In genomic region chr1:144262008-144262407, GRCm38 (mm10) we compare ENCODE assay signal across 32 mouse cellular contexts. TPM values are rescaled to one million over a fixed set of nuclear protein-coding genes. Genes with fewer than 3 reads are reported as not detected.
"Had no signal": no experiment of that assay in that cellular context is flagged by ENCODE, and none has a peak within 500 bp of the region (broad histone marks: within the 10 kb centered on the region; RNA-seq: fewer than 3 reads in every experiment).

No protein-coding gene starts in this region.

- H3K4me1 ChIP-seq: embryonic facial prominence, embryonic 10.5 days; embryonic facial prominence, embryonic 12.5 days; embryonic facial prominence, embryonic 13.5 days; embryonic facial prominence, embryonic 15.5 days; forebrain, embryonic 10.5 days; forebrain, embryonic 12.5 days; forebrain, embryonic 13.5 days; forebrain, embryonic 15.5 days; heart, embryonic 10.5 days had no signal

- H3K9me3 ChIP-seq: embryonic facial prominence, embryonic 10.5 days; embryonic facial prominence, embryonic 12.5 days; embryonic facial prominence, embryonic 13.5 days; embryonic facial prominence, embryonic 15.5 days; forebrain, embryonic 10.5 days; forebrain, embryonic 12.5 days; forebrain, embryonic 13.5 days; forebrain, embryonic 15.5 days; heart, embryonic 10.5 days had no signal

- H3K9ac ChIP-seq: embryonic facial prominence, embryonic 12.5 days; embryonic facial prominence, embryonic 13.5 days; embryonic facial prominence, embryonic 15.5 days; forebrain, embryonic 12.5 days; forebrain, embryonic 13.5 days; forebrain, embryonic 15.5 days; forebrain, postnatal 0 days had no signal

- H3K4me3 ChIP-seq: embryonic facial prominence, embryonic 10.5 days; embryonic facial prominence, embryonic 12.5 days; embryonic facial prominence, embryonic 13.5 days; embryonic facial prominence, embryonic 15.5 days; erythroblast, embryonic 14.5 days; forebrain, embryonic 10.5 days; forebrain, embryonic 12.5 days; forebrain, embryonic 13.5 days; forebrain, embryonic 15.5 days; gastrocnemius, adult 2 months; heart, adult 2 months; heart, embryonic 10.5 days had no signal

- H3K36me3 ChIP-seq: embryonic facial prominence, embryonic 10.5 days; embryonic facial prominence, embryonic 12.5 days; embryonic facial prominence, embryonic 13.5 days; embryonic facial prominence, embryonic 15.5 days; forebrain, embryonic 10.5 days; forebrain, embryonic 12.5 days; forebrain, embryonic 15.5 days; heart, embryonic 10.5 days had no signal

- H3K27me3 ChIP-seq: embryonic facial prominence, embryonic 12.5 days; embryonic facial prominence, embryonic 13.5 days; embryonic facial prominence, embryonic 15.5 days; forebrain, embryonic 12.5 days; forebrain, embryonic 13.5 days; forebrain, embryonic 15.5 days had no signal

- H3K27ac ChIP-seq: embryonic facial prominence, embryonic 10.5 days; embryonic facial prominence, embryonic 12.5 days; embryonic facial prominence, embryonic 13.5 days; embryonic facial prominence, embryonic 15.5 days; forebrain, embryonic 10.5 days; forebrain, embryonic 12.5 days; forebrain, embryonic 13.5 days; forebrain, embryonic 15.5 days; gastrocnemius, adult 2 months; heart, adult 2 months; heart, embryonic 10.5 days had no signal

- DNase-seq: cerebellum, adult 9-10 months; cerebellum, adult 9-11 months; cerebellum, postnatal 10 days; cerebellum, postnatal 14 days; cerebellum, postnatal 25 days; cerebellum, postnatal 36 days; embryo, embryonic 11 days; forebrain, postnatal 0 days; gastrocnemius, adult 2 months; gastrocnemius, postnatal 10 days; gastrocnemius, postnatal 14 days; gastrocnemius, postnatal 25 days; gastrocnemius, postnatal 36 days; heart, adult 18-20 months; heart, adult 2 months had no signal

RNA-seq across cellular contexts. Expression of gene Rgs1, which starts 13.0 kb away (rescaled TPM):
- total RNA-seq: forebrain, postnatal 0 days; gastrocnemius, adult 2 months; gastrocnemius, adult 8-10 months; gastrocnemius, postnatal 10 days; gastrocnemius, postnatal 14 days; gastrocnemius, postnatal 25 days; gastrocnemius, postnatal 36 days; gastrocnemius, postnatal 4 days; heart, adult 2 months had no signal
- polyA plus RNA-seq: embryonic facial prominence, embryonic 10.5 days; embryonic facial prominence, embryonic 11.5 days; forebrain, embryonic 10.5 days; forebrain, embryonic 11.5 days; forebrain, embryonic 12.5 days; forebrain, embryonic 13.5 days; forebrain, embryonic 14.5 days; forebrain, embryonic 15.5 days; forebrain, embryonic 16.5 days; forebrain, postnatal 0 days; heart, adult 2 months; heart, embryonic 10.5 days; heart, embryonic 11.5 days had no signal
